Mouse (Mus musculus) adrenal gland, adult (tissue): ENCODE results near the gene Manba.
"Not testable (repeated sequence)": the region's sequence is repeated elsewhere in the genome, so short reads cannot be mapped to it uniquely, and the experiment has no call there.

Experiments
- DNase-seq, 2 experiments: peaks; one replicate each; pipeline ENCODE4 v3.0.0; 2022 to 2023; ENCODE audit warnings: low spot score in 1 of 2; ENCODE audit not compliant: inconsistent age in 2 of 2

The Manba gene

DNA sequence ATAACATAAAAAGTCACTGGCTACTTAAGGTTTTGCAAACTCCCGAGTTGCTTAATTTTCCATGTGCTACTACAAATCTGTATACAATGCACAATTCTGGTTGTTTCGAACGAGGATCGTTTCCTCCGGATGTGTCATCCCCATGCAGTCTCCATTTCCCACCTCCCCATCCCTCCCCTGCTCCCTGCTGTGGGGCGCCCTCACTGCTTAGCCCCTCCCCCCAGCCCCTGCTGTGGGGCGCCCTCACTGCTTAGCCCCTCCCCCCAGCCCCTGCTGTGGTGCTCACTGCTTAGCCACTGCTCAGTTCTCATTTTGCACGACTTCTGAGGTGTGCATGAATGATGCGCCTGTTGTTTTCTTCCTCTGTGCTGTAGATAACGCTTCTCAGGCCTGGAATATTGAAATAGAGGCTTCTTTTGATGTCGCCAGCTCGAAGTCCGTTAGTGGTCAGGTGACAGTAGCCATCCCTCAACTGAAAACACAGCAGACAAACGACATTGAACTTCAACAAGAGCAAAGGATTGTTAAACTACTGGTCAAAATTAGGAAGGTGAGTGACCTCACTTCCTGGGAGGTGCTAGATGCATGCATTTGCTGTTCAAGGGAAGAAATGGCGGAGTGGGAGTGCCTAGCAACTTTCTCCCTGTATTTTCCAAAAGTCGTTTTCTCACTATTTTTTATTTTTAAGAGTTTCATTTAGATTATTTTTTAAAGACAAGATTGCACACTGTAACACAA is 37.4 kb downstream of the Manba start:
- DNase-seq: no peak

DNA sequence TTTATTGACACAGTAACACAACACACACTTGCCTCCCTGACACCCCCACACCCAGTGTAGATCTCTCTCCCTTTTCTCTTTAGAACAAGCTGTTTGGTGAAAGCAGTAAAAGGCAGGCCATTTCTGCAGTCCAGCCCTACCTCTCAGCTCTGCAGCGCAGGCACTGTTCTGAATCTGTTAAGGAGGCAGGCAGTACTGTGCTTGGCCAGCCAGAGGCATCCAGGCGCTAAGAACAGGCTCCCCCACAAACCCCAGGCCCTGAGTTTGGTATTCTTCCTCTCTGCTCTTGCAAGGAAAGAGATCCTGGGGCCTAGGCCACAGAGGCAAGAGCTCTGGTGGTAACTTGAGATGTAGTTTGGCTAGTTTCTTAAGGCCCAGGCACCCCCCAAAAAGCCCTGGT is 39.5 kb downstream of the Manba start:
- DNase-seq: not testable (repeated sequence)

DNA sequence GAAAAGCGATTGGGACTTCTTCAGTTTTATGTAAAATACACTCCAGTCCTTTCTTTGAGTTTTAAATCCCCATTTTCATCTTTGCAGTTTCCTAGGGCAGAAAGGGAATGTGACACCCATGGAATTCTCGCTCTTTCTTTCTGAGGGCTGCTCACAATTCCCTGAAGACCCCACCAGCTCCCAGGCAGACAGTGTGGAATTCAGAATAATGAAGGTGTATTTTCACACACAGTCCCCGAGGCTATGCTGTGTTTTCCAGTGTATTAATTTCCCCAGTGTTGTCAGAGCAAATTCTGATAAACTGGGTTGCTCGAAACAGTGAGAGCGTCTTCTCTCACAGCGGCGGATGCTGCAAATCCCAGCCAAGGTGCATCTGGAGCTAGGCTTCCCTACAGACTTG is 44.3 kb downstream of the Manba start:
- DNase-seq: no peak

DNA sequence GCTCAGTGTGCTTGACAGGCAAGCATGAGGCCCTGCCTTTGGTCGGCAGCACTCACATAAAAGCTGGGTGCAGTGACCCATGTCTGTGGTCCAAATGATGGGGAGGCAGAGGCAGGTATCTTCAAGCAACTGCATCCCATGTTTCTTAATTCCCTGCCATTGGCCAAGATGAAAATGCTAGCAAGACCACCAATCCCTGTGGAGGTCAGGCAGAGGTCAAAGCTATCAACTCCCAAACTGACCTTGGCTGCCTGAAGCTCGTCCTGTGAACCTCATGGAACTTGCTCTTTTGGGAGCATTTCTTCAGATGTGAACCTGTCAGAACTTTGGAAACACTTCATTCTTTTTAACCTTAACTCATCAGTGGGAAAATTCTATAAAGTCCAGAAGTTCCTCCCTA is 46.4 kb downstream of the Manba start:
- no peak for DNase-seq

DNA sequence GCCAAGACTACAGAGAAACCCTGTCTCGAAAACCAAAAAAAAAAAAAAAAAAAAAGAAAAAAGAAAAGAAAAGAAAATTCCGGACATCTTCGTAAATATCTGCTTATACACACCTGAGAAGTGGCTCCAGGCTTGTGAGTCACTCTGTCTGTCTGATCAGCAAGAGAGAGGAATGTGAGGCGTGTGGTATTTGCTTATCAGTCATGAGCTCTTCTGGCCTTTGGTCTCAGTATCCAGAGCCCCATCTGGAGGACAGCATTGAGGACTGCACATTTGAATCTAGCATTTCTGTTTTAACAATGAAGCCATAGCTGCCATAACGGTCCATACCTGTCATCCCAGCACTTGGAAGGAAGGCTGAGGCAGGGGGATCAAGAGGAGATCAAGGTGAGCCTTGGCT is 48.7 kb downstream of the Manba start:
- peak; percentile 15 to 43 for DNase-seq

DNA sequence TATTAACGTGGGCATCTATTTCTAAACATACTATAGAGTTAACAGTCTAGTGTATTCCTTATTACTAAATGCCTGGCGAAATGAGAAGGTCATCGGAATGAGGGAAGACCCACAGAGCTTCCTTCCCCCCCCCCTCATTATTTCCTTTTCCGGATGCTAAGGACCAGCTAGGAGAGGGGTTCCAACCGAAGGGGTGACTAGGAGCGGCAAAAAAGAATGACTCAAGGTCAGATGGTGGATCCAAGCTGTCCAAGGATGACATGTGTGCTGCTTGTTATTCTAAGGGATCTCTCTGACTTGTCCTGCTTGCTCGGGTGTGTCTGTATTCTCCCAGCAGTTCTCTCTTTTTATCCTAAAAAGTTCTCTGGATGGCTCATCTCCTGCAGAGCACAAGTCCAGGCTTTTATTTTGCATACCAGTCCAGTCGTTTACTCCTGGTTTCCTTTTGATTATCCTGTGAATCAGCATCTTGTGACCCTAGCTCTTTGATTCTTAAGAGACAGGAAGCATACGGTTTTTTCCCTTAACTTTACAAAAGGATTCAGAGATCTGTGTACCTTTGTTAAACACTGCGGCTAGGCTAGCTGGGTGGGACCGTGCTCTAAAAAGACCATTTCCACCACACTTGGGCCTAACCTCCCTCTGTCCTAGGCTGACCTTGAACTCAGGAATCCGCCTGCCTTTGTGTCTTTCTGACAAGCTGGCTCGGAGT is 61.0 kb downstream of the Manba start:
- DNase-seq: peak in 1 of 2 experiments; percentile 22

DNA sequence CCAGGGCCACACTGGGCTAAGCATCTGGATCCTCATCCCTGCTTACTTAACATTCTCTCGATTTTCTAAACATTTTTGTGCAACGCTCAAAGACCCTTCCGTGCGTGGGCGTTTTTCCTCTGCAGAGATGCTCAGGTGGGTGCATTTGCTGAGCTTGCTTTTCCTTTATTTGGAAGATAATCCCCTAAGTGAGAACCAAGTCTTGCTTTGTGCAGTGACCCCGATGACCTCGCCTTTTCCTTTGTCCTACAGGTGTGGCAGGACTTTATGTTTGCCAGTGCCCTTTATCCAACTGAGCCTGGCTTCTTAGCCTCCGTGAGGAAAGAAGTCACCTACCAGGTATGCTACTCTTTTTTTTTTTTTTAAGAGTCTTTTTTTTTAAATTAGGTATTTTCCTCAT is 61.9 kb downstream of the Manba start:
- no peak for DNase-seq

DNA sequence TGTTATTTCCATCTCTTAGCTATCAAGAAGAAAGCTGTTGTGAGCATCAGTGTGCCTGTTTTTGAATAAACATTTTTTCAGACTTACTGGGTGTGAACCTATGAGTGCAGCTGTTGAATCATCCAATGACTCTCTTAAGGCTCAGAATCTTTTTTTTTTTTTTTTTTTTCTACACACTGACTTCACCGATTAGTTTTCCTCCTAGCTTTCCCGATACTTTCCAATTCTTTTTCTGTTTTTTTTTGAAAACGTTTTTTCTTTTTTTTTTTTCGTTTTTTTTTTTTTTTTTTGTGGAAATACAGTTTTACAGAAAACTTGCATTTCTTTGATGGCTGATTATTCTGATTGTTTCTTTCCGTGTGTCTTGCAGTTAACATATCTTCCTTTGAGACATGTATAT is 67.5 kb downstream of the Manba start:
- no peak for DNase-seq

DNA sequence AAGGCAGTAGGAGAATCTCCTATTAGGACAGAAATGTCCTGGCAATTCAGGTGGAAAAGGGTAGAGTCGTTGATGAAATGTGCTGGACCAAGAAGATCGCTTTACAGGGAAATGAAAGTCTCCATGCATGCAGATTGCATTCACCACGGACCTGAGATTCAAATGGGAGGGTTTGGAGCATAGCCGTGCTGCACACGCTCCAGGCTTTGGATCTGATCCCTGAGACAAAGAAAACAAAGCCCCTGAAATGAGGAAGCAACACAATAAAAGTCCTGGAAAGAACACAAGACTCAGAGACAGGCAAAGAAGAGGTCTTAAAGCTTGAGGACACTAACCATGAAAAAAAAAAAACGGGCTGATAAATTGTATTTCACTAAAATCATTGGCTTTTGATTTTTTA is 69.8 kb downstream of the Manba start:
- DNase-seq: no peak

DNA sequence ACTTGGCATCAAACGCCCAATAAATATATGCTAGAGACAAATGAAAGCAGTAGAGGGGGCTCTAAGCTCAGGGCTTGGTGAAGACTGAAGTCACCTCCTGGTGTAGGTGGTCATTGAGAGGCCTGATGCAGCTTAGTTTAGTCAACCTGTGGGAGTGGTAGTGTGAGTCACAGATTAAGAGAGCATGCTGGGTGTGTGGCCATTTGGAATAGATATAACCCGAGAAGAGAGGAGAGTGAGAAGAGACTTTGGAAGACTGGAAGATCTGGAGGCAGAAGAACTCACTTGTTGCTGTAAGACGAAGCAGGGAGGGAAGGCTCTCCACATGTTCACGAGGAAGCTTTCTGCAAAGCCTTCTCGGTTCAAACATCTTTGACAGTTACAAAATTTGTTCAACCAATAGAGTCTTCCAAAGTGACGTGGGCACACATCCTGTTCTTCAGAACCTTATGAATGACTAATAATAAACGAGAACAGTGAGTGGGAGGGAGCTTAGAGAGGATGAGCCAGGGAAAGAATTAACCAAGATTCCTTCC is 70.7 kb downstream of the Manba start:
- peak in 1 of 2 experiments; percentile 41 for DNase-seq

DNA sequence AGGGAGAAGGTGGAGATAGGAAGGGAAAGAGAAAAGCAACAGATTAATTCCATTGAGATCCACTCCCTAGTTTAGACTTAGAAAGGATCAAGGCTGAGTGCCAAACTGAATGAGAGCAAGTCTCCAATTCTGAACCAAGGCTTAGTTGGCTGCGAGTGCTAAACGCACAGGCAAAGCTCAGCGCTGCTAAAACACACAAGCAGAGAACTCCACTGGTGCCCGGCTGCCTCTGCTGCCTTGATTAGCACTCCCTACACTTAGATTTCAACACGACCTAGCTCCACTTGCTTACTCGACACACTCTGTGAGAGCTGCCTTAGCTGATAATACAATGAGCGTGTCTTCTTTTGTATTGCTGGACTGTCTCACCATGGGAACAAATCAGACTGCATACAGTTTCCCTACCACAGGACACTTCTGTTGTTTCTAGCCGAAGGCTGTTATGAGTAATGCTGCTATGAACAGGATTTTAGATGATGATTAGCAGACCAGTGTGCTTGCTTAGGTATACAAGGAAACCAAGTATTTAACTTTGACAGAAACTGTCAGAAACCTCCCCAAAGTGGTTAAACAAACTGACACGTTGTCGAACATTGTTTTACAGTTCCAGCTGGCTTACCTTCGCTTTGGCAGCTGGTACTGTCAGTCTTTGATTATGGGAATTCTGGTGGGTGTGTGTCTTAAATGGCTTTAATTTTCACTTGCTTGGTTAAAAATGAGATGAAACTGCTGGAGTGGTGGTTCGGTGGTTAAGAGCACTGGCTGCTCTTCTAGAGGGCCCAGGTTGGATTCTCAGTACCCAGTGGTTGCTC is 71.6 kb downstream of the Manba start:
- DNase-seq: peak in 1 of 2 experiments; percentile 43

DNA sequence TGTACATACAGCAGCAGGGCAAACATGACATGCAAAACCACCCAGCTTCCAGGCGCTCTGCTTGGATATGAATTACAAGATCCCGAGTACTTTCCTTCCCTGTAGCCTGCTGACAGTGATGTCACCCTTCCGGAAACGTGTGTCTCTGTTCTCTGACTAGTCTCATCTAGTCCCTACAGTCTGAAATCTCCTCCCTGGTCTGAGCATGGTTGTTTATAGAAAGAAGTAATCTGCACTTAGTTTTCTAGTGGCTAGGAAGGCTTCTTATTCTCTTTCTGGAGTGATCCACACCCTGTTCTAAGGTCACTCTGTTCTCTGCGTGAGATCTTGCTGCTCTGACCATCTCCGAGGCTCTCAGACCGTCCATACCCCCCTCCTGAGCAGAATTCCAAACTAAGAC is 76.6 kb downstream of the Manba start:
- DNase-seq: no peak

DNA sequence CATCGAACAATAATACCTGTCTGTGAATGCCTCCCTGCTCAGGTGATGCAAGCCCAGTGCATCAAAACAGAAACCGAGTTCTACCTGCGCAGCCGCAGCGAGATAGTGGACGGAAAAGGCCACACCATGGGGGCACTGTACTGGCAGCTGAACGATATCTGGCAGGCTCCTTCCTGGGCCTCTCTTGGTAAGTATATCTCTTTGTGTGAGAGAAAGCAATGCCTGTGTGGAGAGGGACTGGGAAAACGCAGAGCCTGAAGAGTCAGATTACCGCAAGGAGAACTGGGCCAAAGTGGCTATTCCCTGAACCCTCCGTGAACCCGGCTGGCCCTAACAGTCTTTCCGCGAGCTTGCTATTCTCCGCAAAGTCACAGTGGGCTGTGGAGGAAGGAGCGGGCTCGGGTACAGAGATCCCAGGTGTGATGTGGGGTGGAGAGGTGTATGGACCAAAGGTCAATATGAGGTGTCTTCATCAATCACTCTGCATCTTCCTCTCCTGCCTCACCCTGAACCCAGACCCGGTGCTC is 77.8 kb downstream of the Manba start:
- no peak for DNase-seq

DNA sequence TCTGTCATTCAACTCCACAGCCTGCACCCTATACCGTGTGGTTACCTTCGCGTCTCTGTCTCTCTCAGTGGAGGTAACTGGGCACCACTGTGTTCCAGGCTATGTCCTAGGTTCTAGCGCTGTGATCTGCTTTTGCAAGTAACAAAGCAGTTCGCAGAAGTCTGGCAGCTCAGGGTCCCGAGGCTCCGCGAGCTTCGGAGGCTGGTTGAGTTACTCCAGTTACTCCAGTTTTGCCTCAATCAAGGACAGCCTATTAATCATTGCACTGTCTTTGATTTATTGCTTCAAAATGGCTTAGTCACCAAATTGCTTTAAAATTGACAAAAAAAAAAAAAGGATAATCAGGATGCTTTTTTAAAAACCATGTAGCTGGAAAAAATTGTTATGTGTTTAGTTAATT is 79.3 kb downstream of the Manba start:
- DNase-seq: peak in 1 of 2 experiments; percentile 68

DNA sequence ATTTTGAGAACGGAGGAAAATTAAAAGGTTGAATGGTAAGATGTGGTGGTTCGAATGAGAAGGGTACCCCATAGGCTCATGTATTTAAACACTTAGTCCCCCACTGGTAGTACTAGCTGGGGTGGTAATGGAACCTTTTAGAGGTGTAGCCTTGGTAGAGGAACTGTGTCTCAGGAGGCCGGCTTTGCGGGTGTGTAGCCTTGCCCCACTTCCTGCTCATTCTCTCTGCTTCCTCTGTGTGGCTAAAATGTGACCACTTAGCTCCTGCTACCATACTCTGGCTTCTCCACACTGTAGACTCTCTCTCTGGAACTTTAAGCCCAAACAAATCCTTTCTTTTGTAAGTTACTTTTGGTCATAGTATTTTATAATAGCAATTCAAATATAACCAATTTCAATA is 79.9 kb downstream of the Manba start:
- DNase-seq: no peak

DNA sequence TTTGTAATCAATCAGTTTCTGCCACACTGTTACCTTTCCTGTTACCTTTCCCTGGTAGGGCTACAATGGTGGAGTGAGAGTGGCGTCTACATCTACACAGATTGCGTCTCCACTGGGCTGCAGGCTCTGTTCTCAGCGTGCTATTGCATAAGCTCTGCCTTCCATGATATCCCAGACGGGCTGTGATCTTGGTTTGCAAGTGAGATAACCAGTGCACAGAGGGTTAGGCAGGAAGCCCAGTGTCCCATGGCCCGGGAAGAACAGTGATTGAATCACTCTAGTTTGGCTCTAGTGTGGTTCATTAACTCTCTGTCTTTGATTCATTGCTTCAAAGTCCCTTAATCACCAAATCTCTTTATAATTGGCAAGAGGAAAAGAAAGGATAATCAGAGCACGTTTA is 82.5 kb downstream of the Manba start:
- no peak for DNase-seq

DNA sequence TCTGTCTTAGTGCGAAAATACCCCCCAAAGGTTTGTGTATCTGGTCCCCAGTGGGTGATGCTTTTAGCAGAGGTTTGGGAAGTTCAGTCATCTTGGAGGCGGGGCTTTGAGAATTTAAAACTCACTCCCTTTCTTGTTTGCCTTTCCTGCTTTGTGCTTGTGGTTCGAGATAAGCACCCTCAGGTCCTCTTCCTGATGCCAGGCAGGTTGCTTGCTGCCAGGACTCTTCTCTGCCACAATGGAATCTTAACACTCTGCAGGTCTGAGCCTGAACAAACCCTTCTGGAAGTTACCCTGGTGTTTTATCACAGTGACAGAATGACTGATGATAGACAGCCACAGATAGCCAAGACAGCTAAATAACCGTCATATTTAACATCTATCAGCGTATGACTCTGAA is 83.2 kb downstream of the Manba start:
- DNase-seq: no peak

DNA sequence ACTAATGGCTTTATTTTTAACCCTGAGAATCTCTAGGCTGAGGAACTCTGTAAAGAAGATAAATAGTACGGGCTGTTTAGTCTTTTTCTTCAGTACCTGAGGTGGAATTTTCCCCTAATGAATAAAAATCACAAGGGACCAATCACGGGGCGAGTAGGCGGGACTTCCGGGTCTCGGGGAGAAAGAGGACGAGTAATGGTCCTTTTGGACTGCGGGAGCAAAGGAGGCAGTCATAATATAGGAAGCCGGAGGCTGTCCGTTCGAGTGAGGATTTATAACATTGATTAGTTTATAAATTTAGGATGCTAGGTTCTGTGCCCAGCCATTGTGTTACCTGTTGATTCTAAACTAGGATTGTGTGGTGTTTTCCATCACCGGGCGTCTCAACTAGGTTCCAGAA is 86.1 kb downstream of the Manba start:
- DNase-seq: no peak

DNA sequence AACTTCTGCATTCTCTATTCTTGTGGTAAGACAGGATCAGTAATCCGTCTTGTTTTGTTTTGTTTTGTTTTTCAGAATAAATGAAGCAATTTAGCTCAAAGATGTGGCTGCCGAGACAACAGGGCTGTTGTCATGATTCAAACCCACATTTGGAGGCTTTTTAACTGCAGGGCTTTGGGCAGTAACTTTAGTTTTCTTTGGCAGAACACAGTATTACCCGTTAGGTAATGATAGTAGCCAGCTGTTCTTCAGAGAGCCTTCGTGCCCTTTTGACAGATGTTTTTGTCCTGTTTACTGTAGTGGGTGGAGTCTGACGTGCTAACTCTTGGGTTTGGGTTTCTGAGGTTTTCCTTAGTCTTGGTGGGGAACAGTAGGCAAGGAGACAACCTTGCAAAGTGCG is 87.6 kb downstream of the Manba start:
- DNase-seq: no peak

DNA sequence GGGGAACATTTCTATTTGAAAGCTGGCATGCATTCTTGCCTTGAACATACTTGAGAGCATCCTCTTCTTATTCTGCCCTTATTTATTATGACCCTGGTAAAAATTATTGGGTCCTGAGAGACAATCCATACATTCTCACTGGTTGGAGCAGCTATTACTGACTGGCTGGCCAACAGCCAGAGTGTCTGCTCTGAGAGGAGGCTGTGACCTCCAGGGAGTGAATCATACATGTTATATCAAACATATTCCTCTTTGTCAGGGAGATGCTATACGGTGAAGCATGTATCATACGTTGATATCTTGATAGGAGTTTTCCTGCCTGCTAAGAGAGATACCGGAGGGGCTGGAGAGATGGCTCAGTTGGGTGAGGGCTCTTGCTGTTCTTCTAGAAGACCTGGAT is 89.7 kb downstream of the Manba start:
- peak in 1 of 2 experiments; percentile 67 for DNase-seq

DNA sequence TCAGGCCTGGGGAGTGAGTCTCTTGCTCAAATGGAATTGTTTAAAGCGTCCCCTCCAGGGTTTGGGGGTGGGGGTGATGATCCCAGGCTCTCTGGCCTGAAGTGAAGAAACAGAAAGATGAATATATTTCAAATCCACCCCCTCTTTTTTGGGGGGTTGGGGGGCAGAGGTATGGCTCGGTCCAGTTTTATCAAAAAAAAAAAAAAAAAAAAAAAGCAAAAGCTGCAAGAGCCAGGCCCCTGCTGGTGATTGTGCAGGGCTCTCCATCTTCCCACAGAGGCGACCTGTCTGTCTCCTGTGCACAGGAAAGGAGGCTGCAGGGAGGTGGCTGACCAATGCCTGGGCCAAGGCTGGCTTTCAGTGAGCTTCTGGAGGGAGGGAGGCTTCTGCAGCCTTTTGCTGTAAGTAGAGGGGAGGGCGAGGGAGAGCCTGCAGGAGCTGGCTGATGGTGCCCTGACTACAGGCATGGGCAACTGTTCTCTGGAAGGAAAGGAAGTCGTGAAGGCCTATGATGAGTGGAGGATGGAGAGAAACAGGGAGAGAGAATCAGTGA is 93.3 kb downstream of the Manba start:
- no peak for DNase-seq
